Mouse (Mus musculus) midbrain, embryonic 12.5 days (tissue): ENCODE data around the gene Ccnd3. TPM values are rescaled to one million over a fixed set of nuclear protein-coding genes. Genes with fewer than 3 reads are reported as not detected.
"Not testable (repeated sequence)": the region's sequence is repeated elsewhere in the genome, so short reads cannot be mapped to it uniquely, and the experiment has no call there.

Experiments used
- ATAC-seq: fragments of 200-750 bp; cut with Nextera tagmentation; 2 replicates; pipeline ENCODE4 v1.8.0; 2017; ENCODE audit warnings: low read depth, moderate TSS enrichment, moderate library complexity; ENCODE audit not compliant: low FRiP score
- H3K27ac ChIP-seq: fragments of 300-500 bp; sonication (generic); replicated peaks from 2 replicates; pipeline ENCODE4 v1.5.1; 2016; ENCODE audit warnings: mild to moderate bottlenecking
- H3K27me3 ChIP-seq: fragments of 300-500 bp; sonication (generic); 2 replicates; pipeline ENCODE4 v1.6.1; 2016; ENCODE audit warnings: mild to moderate bottlenecking
- H3K36me3 ChIP-seq: fragments of 300-500 bp; sonication (generic); 2 replicates; pipeline ENCODE4 v1.6.1; 2016
- H3K4me1 ChIP-seq: fragments of 300-500 bp; sonication (generic); 2 replicates; pipeline ENCODE4 v1.6.1; 2016
- H3K4me2 ChIP-seq: fragments of 300-500 bp; sonication (generic); replicated peaks from 2 replicates; pipeline ENCODE4 v1.6.1; 2016; ENCODE audit warnings: mild to moderate bottlenecking, moderate library complexity
- H3K4me3 ChIP-seq: fragments of 300-500 bp; sonication (generic); 2 replicates; pipeline ENCODE4 v1.5.1; 2016; ENCODE audit warnings: mild to moderate bottlenecking
- H3K9ac ChIP-seq: fragments of 300-500 bp; sonication (generic); replicated peaks from 2 replicates; pipeline ENCODE4 v1.6.1; 2016; ENCODE audit warnings: mild to moderate bottlenecking, moderate library complexity
- H3K9me3 ChIP-seq: fragments of 300-500 bp; sonication (generic); 2 replicates; pipeline ENCODE4 v1.6.1; 2016; ENCODE audit warnings: mild to moderate bottlenecking
- WGBS: fragments of 180-500 bp; shearing (Covaris S2); methylation state at CpG from one replicate; pipeline ENCODE4 v1.1.7; 2016; 5-methylcytosine and 5-hydroxymethylcytosine counted together
- polyA plus RNA-seq: library from polyadenylated mRNA; unstranded; fragments of >200 nt; fragmentation: Nextera tagmentation; extraction: Ambion mirVana; gene quantifications from 2 replicates; pipeline ENCODE4 v1.2.1, GENCODE M21; 2016

The Ccnd3 gene
- polyA plus RNA-seq, 1 experiment from 2014 or later: 145 TPM

DNA sequence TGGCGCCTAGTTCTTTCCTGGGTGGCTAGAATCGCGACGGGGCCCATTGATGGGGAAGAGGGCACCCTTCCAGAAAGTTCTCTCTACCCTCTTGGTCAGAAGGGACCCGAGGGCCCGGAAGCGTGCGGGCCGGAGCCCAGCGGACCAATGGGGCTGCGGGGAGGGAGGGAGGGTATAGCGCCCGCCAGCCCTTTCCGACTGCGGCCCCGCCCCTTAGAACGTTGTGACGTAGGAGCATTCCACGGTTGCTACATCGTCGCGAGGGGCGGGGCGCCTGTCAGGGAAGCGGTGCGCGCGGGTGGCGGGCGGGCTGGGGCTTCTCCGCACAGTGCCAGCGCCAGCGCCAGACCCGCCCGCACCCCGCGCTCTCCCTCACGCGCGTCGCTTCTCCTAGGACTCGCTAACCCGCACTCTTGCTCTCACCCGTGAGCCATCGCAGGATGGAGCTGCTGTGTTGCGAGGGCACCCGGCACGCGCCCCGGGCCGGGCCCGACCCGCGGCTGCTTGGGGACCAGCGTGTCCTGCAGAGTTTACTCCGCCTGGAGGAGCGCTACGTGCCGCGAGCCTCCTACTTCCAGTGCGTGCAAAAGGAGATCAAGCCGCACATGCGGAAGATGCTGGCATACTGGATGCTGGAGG is 88.5 kb downstream of the Ccnd3 start:
- Histone ChIP-seq H3K36me3 (0 out of 2 replicates have a peak, but pooled peaks cover 3% of the 10 kb centered on the region), H3K4me1 (peaks cover 48% of the 10 kb centered on the region), H3K27me3 (no peaks in the 10 kb centered on the region), H3K27ac (peak overlapping the region; percentile 93), H3K9ac (peak overlapping the region; percentile 79), H3K4me2 (peak overlapping the region; percentile 95), H3K9me3 (no peaks in the 10 kb centered on the region), H3K4me3 (peak overlapping the region; percentile 75)
- WGBS: under 1% methylated on average over 59 of the region's 63 CpGs
- peak; percentile 77 for ATAC-seq

DNA sequence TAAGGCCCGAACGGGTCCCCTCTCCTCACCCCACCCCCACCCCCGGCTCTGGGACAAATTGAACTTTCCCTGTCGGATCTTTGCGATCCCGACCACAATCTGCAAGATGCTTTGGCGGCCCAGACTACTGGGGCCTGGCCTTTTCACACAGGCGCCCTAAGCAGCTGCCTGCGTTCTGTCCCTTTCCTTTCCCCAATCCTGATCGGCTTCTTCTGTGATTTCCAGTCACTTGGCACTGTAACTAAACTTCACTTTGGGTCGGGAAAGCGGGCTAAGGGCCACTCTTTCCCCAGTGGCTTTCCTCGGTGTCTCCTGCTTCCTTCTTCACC is 89.0 kb downstream of the Ccnd3 start:
- no peak for ATAC-seq
- H3K9me3 ChIP-seq: no peaks in the 10 kb centered on the region
- H3K27me3 ChIP-seq: no peaks in the 10 kb centered on the region
- H3K4me3 ChIP-seq: peak overlapping the region; percentile 75
- peaks cover 8% of the 10 kb centered on the region; the same call in 1 of the 2 replicates for H3K36me3 ChIP-seq
- peaks cover 49% of the 10 kb centered on the region for H3K4me1 ChIP-seq
- H3K9ac ChIP-seq: peak overlapping the region; percentile 79
- WGBS: 0% methylated on average over 13 of the region's 13 CpGs
- H3K27ac ChIP-seq: peak overlapping the region; percentile 93
- peak overlapping the region; percentile 95 for H3K4me2 ChIP-seq

DNA sequence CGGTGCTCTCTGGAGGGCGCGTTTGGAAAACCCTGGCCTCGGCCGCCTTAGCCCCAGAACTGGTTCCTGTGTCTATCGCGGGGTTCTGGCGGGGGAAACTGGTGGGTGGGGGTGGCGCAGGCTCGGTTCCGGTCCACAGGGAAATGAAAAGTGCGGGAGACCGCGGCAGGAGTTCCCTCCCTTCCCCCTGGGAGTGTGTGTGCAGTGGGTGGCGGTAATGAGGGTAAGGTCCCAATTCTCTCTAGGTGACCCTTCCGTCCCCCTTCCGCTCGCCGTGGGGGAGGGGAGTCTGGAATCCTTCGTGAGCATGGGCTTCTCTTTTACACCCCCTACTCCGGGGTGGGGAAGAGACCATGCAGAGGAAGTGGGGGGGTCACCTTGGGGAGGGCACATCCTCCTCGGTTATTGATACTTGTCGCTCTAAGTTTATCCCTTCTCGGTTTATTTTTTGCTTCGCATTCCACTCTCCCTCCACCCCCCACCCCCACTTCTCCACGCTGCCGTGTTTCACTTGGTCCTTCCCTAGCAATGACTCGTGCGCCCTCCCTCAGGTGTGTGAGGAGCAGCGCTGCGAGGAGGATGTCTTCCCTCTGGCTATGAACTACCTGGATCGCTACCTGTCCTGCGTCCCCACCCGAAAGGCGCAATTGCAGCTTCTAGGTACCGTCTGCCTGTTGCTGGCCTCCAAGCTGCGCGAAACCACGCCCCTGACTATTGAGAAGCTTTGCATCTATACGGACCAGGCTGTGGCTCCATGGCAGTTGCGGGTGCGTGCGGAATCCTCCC is 89.5 kb downstream of the Ccnd3 start:
- WGBS: under 1% methylated on average over 43 of the region's 43 CpGs
- H3K4me1 ChIP-seq: peaks cover 49% of the 10 kb centered on the region
- ATAC-seq: no peak

GRCm38 (mm10) chr17:47594969-47595247 is 90.1 kb downstream of the Ccnd3 start:
- Histone ChIP-seq H3K9ac (peak overlapping the region; percentile 79), H3K4me3 (peak overlapping the region; percentile 75), H3K4me1 (peaks cover 49% of the 10 kb centered on the region), H3K27me3 (no peaks in the 10 kb centered on the region), H3K27ac (peak overlapping the region; percentile 93), H3K4me2 (peak overlapping the region; percentile 95), H3K36me3 (peaks cover 19% of the 10 kb centered on the region), H3K9me3 (no peaks in the 10 kb centered on the region)
- 0% methylated on average over 9 of the region's 9 CpGs for WGBS
- ATAC-seq: no peak

More for the DNA sequence above, 89.5 kb downstream of the Ccnd3 start:
- Histone ChIP-seq H3K9me3 (no peaks in the 10 kb centered on the region), H3K4me2 (peak overlapping the region; percentile 95), H3K36me3 (peaks cover 13% of the 10 kb centered on the region; the same call in 1 of the 2 replicates), H3K27me3 (no peaks in the 10 kb centered on the region), H3K4me3 (peak overlapping the region; percentile 75), H3K9ac (peak overlapping the region; percentile 79), H3K27ac (peak overlapping the region; percentile 93)

- Histone ChIP-seq H3K9me3 (no peaks in the 10 kb centered on the region), H3K9ac (peak overlapping the region; percentile 79), H3K4me2 (peak overlapping the region; percentile 95), H3K27me3 (no peaks in the 10 kb centered on the region), H3K36me3 (peaks cover 25% of the 10 kb centered on the region), H3K4me3 (peak overlapping the region; percentile 75), H3K27ac (peak overlapping the region; percentile 93), H3K4me1 (peaks cover 49% of the 10 kb centered on the region)
- 0% methylated on average over 21 of the region's 21 CpGs for WGBS
- peak; percentile 69 for ATAC-seq
Measured at GRCm38 (mm10) chr17:47595248-47596161, 90.7 kb downstream of the Ccnd3 start.

DNA sequence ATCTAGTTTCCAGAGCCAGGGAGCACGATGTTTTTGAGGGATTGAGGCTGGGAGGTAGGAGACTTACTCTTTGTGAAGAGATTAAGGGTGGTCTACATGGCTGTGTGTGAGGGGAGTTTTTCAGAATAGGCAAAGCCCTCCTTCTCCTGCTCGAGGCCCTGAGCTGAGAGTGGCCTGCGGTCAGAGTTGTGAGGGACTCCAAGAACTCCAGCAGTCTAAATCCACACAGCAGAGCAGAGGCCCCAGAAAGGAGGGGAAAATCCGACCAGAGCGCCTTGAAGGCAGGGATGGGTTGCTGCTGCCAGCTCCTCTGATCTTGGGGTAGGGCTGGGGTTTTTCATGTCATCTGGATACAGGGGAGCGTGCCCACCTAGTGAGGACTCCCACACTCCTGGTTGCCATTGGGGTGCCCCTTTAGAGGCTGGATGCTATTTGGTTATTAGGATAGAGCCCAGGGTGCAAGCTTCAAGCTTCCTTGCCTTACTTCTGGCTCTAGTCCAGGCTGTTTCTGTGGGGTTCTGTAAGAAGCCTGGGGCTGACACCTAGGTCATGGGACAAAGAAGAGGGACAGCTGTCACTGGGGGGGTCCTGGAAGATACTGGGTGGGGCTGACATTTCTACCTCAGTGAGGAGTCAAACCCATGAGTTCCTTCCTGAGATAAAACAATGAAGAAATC is 91.4 kb downstream of the Ccnd3 start:
- peak overlapping the region; percentile 93 for H3K27ac ChIP-seq
- H3K4me1 ChIP-seq: peaks cover 49% of the 10 kb centered on the region
- peak overlapping the region; percentile 95 for H3K4me2 ChIP-seq
- H3K36me3 ChIP-seq: peaks cover 33% of the 10 kb centered on the region
- peak overlapping the region; percentile 45 for H3K9ac ChIP-seq
- no peaks in the 10 kb centered on the region for H3K9me3 ChIP-seq
- H3K4me3 ChIP-seq: peak overlapping the region; percentile 75
- H3K27me3 ChIP-seq: no peaks in the 10 kb centered on the region
- ATAC-seq: no peak; the same call in 1 of the 2 replicates
- 17% methylated on average over 6 of the region's 6 CpGs for WGBS

DNA sequence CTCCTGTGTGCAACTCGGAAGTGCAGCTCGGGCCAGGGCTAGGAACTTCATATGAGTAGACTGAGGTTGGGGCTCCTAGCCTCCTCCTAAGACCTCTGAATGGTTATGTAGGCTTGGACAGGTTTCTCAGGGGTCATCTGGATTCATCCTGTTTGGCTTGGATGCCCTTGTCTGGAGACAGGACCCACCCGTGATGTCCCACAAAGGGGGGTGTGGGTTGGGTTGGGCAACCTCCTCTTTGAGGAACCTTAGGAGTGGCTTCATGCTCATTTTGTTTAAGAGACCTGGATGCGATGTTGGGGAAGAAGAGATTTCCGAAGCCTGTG is 92.0 kb downstream of the Ccnd3 start:
- 44% methylated on average over 5 of the region's 5 CpGs for WGBS
- no peak for ATAC-seq
- peak overlapping the region; percentile 45 for H3K9ac ChIP-seq

DNA sequence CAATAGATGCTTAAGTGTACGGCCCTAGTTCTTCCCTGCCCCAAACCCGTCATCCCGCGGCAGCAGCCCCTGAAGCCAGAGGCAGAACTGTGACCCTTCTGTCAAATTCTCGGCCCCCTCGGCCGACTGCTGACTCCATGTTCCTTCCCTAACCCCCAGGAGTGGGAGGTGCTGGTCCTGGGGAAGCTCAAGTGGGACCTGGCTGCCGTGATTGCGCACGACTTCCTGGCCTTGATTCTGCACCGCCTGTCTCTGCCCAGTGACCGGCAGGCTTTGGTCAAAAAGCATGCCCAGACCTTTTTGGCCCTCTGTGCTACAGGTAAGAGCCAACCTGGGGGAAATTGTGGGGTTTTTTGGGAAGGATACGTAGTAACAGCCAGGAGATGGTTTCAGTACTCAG is 92.4 kb downstream of the Ccnd3 start:
- H3K9ac ChIP-seq: no peak overlapping the region
- WGBS: 52% methylated on average over 13 of the region's 13 CpGs
- H3K4me1 ChIP-seq: peaks cover 49% of the 10 kb centered on the region
- peaks cover 42% of the 10 kb centered on the region for H3K36me3 ChIP-seq
- H3K27me3 ChIP-seq: no peaks in the 10 kb centered on the region
- H3K27ac ChIP-seq: no peak overlapping the region
- H3K4me3 ChIP-seq: no peak overlapping the region
- peak overlapping the region; percentile 95 for H3K4me2 ChIP-seq
- no peaks in the 10 kb centered on the region for H3K9me3 ChIP-seq
- ATAC-seq: no peak

More for the DNA sequence above, 92.0 kb downstream of the Ccnd3 start:
- Histone ChIP-seq H3K4me2 (peak overlapping the region; percentile 95), H3K4me3 (no peak overlapping the region), H3K9me3 (no peaks in the 10 kb centered on the region), H3K36me3 (peaks cover 38% of the 10 kb centered on the region), H3K27ac (peak overlapping the region; percentile 93), H3K27me3 (no peaks in the 10 kb centered on the region), H3K4me1 (peaks cover 49% of the 10 kb centered on the region)

DNA sequence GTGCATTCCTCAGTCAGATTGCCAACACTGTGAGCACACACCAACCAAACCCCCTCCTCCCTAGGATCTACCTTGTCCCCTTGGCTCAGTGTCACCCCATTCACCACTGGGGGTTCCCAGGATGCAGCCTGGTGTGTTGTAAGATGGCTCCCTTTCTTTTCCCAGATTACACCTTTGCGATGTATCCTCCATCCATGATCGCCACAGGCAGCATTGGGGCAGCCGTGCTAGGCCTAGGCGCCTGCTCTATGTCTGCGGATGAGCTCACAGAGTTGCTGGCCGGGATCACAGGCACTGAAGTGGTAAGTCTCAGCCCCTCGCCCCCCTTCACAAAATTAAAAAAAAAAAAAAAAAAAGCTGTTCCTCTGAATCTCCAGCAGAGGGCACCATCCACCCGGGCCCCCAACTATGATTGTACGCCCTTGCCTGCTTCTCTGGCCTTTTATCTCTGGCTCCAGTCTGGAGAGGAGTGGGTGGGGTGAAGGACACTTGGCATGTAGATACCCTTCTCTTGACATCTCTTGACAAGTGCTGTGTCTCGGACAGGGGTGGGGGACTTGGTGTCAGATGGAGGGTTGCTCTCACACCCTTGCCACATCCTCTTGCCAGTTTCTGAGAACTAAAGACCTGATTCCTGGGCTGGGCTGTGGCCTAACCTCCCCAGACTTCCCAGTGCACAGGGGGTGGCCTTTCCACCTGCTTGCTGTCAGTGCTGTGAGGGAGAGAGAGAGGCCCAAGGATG is 93.2 kb downstream of the Ccnd3 start:
- Histone ChIP-seq H3K27ac (peak overlapping the region; percentile 54; the same call in 1 of the 2 replicates), H3K36me3 (peaks cover 48% of the 10 kb centered on the region), H3K4me1 (peaks cover 46% of the 10 kb centered on the region), H3K9ac (peak overlapping the region; percentile 20; the same call in 1 of the 2 replicates), H3K4me2 (peak overlapping the region; percentile 95; the same call in 1 of the 2 replicates), H3K27me3 (no peaks in the 10 kb centered on the region), H3K9me3 (no peaks in the 10 kb centered on the region), H3K4me3 (no peak overlapping the region)
- 0 out of 2 replicates have a peak, but pooled peaks have one; percentile 3 for ATAC-seq
- WGBS: 22% methylated on average over 10 of the region's 10 CpGs

DNA sequence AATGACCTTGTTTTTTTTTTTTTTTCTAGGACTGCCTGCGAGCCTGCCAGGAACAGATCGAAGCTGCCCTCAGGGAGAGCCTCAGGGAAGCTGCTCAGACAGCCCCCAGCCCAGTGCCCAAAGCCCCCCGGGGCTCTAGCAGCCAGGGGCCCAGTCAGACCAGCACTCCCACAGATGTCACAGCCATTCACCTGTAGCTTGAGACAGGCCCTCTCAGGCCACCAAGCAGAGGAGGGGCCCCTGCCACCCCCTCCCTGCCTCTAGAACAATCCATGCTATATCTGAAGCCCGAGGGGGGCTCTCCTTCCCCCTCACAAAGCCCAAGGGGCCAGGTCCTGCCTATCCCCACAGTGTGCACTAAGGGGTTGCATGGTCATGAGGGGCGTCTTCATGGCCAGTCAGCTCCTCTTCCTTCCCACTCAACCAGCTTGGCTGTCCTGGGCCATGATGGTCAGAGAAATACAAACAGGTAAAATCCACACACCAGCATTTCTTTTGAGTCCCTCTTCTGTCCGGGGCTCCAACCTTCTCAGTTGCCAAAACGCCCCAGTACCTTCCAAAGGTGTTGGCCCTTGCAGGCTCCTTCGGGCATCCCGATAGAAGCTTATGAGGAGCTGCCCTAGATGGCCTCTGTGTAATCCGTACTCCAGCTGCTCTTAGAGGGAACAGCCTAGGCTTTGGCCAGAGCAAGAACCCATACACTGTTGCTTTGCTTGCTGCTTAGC is 93.9 kb downstream of the Ccnd3 start:
- peaks cover 51% of the 10 kb centered on the region for H3K36me3 ChIP-seq
- 0 out of 2 replicates have a peak overlapping the region, but pooled peaks have one; percentile 30 for H3K27ac ChIP-seq
- not testable (repeated sequence) for H3K27me3 ChIP-seq, H3K9me3 ChIP-seq, H3K4me2 ChIP-seq, H3K4me3 ChIP-seq, ATAC-seq
- peaks cover 44% of the 10 kb centered on the region for H3K4me1 ChIP-seq
- H3K9ac ChIP-seq: 0 out of 2 replicates have a peak overlapping the region, but pooled peaks have one; percentile 20
- WGBS: 87% methylated on average over 10 of the region's 10 CpGs
